Mouse (Mus musculus): ENCODE measurements around the gene Smoc2. TPM values are rescaled to one million over a fixed set of nuclear protein-coding genes. Genes with fewer than 3 reads are reported as not detected.

The Smoc2 gene
- polyA plus RNA-seq, 1 experiment from 2014 or later: 7.0 TPM

DNA sequence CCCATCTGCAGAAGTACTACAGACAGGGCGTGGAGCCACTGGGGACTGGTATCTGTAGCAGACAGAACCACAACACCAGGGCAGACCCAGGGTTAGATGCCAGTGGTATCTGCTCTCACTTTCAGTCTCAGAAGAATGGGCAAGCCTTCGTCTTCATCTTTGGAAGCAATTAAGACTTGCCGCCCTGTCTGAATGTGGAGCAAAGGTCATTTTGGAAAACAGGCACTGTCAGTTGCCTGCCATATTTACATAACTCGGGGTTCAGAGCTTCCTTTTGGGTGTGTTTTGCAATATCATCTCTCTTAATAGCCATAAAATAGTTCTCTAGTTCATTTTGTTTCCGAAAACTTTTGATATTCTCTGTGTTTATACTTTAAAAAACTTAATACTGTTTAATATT lies 168.0 kb downstream of the Smoc2 start:
- no peaks in the 10 kb centered on the region for H3K9me3 ChIP-seq (ENCODE audit: control insufficient read depth, low read length)
- ATAC-seq (ENCODE audit: low FRiP score) (no peak), DNase-seq (ENCODE audit: low spot score, missing footprints) (no peak)
- 79% methylated on average over 5 of the region's 5 CpGs for WGBS
- H3K4me3 ChIP-seq (ENCODE audit: low read depth, low read length): no peak overlapping the region
- H3K27ac ChIP-seq (ENCODE audit: low read depth, low read length): no peak overlapping the region
- H3K36me3 ChIP-seq (ENCODE audit: control insufficient read depth, insufficient read depth, low read length): no peaks in the 10 kb centered on the region
- H3K4me1 ChIP-seq (ENCODE audit: control insufficient read depth, insufficient read depth, low read length): no peaks in the 10 kb centered on the region
- H3K4me2 ChIP-seq: no peak overlapping the region
- no peaks in the 10 kb centered on the region for H3K27me3 ChIP-seq (ENCODE audit: control insufficient read depth, insufficient read depth, low read length)
- no peak overlapping the region for H3K9ac ChIP-seq (ENCODE audit: low read length)

Other genes starting within 250 kb of the Smoc2 start
- gene Gm7358, start 220.0 kb upstream of the Smoc2 start, polyA plus RNA-seq (2014; fragmentation: Nextera tagmentation; extraction: Ambion mirVana): not detected in 2 replicates
- gene Dact2, start 75.2 kb upstream of the Smoc2 start, polyA plus RNA-seq (2014; fragmentation: Nextera tagmentation; extraction: Ambion mirVana): 0.18 and 0.32 TPM in 2 replicates

All from midbrain, embryonic 11.5 days (tissue).